Mouse (Mus musculus) mouse trophoblast stem cell (cell line): ENCODE measurements around the gene Mtif3.
"Not testable (repeated sequence)": the region's sequence is repeated elsewhere in the genome, so short reads cannot be mapped to it uniquely, and the experiment has no call there.

ENCODE experiments used
- in situ Hi-C, 2 experiments: fragments of 300-500 bp; cut with MseI, MboI; formaldehyde crosslinking; loops; 2 replicates in 1 of 2; 3 replicates in 1 of 2; pipeline ENCODE4 v1.15.1; 2025

The Mtif3 gene

GRCm38 (mm10) chr5:146954576-146954975 lies 9.0 kb downstream of the Mtif3 start:
- in situ Hi-C loops: no loop called here

- in situ Hi-C loops: no loop called here
Observed at GRCm38 (mm10) chr5:146948508-146949088, 15.0 kb downstream of the Mtif3 start, which contains the start of gene Gtf3a. Gene Gtf3a, plus strand, starts transcription at chr5:146948657.

- in situ Hi-C loops: no loop called here
Observed at GRCm38 (mm10) chr5:146948041-146948507, 15.5 kb downstream of the Mtif3 start.

- in situ Hi-C loops: no loop called here
Observed at GRCm38 (mm10) chr5:146947497-146947896, 16.1 kb downstream of the Mtif3 start.

GRCm38 (mm10) chr5:146946682-146947081 lies 16.9 kb downstream of the Mtif3 start:
- in situ Hi-C loops: no loop called here

- in situ Hi-C loops: no loop called here
Observed at GRCm38 (mm10) chr5:146944568-146944967, 19.0 kb downstream of the Mtif3 start.

- in situ Hi-C loops: no loop called here
Observed at GRCm38 (mm10) chr5:146942965-146943364, 20.6 kb downstream of the Mtif3 start.

- in situ Hi-C loops: not testable (repeated sequence)
Observed at GRCm38 (mm10) chr5:146941939-146942338, 21.7 kb downstream of the Mtif3 start.

GRCm38 (mm10) chr5:146940219-146940618 lies 23.4 kb downstream of the Mtif3 start:
- in situ Hi-C loops: no loop called here

- in situ Hi-C loops: no loop called here
Observed at GRCm38 (mm10) chr5:146939109-146939796, 24.3 kb downstream of the Mtif3 start.

GRCm38 (mm10) chr5:146937541-146938503 lies 25.8 kb downstream of the Mtif3 start:
- in situ Hi-C loops: no loop called here

GRCm38 (mm10) chr5:146933466-146933865 lies 30.1 kb downstream of the Mtif3 start:
- in situ Hi-C loops: no loop called here

- in situ Hi-C loops: no loop called here
Observed at GRCm38 (mm10) chr5:146931904-146932553, 31.6 kb downstream of the Mtif3 start.

GRCm38 (mm10) chr5:146931422-146931821 lies 32.2 kb downstream of the Mtif3 start:
- in situ Hi-C loops: no loop called here

- in situ Hi-C loops: no loop called here
Observed at GRCm38 (mm10) chr5:146926673-146927072, 36.9 kb downstream of the Mtif3 start.

GRCm38 (mm10) chr5:146923547-146923946 lies 40.1 kb downstream of the Mtif3 start:
- in situ Hi-C loops: loop anchor here in 1 of 2 experiments (25.0 kb wide), 1 partner anchor 389 kb away; the partner anchor contains the start of genes Cdx2 and Urad

- in situ Hi-C loops: loop anchor here in 1 of 2 experiments (25.0 kb wide), 1 partner anchor 391 kb away; the partner anchor contains the start of genes Cdx2 and Urad
Observed at GRCm38 (mm10) chr5:146921224-146921623, 42.4 kb downstream of the Mtif3 start.

- in situ Hi-C loops: loop anchor here in 1 of 2 experiments (25.0 kb wide), 1 partner anchor 392 kb away; the partner anchor contains the start of genes Cdx2 and Urad
Observed at GRCm38 (mm10) chr5:146920314-146921161, 43.1 kb downstream of the Mtif3 start.

- in situ Hi-C loops: loop anchor here (10.0 to 25.0 kb wide), 2 partner anchors 392 to 395 kb away; partner anchors contain the start of genes Cdx2 (in 1 of the 2) and Urad (in 1 of the 2)
Observed at GRCm38 (mm10) chr5:146919874-146920273, 43.7 kb downstream of the Mtif3 start.

GRCm38 (mm10) chr5:146917357-146917756 lies 46.2 kb downstream of the Mtif3 start:
- in situ Hi-C loops: loop anchor here (10.0 to 25.0 kb wide), 2 partner anchors 395 to 397 kb away; partner anchors contain the start of genes Cdx2 (in 1 of the 2) and Urad (in 1 of the 2)
